Mouse (Mus musculus) forebrain, embryonic 14.5 days (tissue): ENCODE results near the gene Abcc4. TPM values are rescaled to one million over a fixed set of nuclear protein-coding genes. Genes with fewer than 3 reads are reported as not detected.

Source experiments
- ATAC-seq: fragments of 200-750 bp; cut with Nextera tagmentation; 2 replicates; pipeline ENCODE4 v1.8.0; 2017; ENCODE audit warnings: mild to moderate bottlenecking, moderate library complexity
- DNase-seq: peaks from one replicate; pipeline ENCODE4 v3.0.0-alpha.2; 2015; ENCODE audit warnings: low spot score
- H3K27ac ChIP-seq: fragments of 300-500 bp; sonication (generic); 2 replicates; pipeline ENCODE4 v1.5.1; 2014; ENCODE audit warnings: low read depth, mild to moderate bottlenecking, control low read depth, low read length, moderate library complexity
- H3K27me3 ChIP-seq: fragments of 300-500 bp; sonication (generic); replicated peaks from 2 replicates; pipeline ENCODE4 v1.6.1; 2014; ENCODE audit warnings: low read length, control low read depth, mixed read lengths; ENCODE audit not compliant: control insufficient read depth, insufficient read depth
- H3K36me3 ChIP-seq: fragments of 300-500 bp; sonication (generic); 2 replicates; pipeline ENCODE4 v1.6.1; 2014; ENCODE audit warnings: low read length, control low read depth; ENCODE audit not compliant: control insufficient read depth, insufficient read depth
- H3K4me1 ChIP-seq: fragments of 300-500 bp; sonication (generic); 2 replicates; pipeline ENCODE4 v1.6.1; 2014; ENCODE audit warnings: antibody characterized with exemption, low read length, control low read depth; ENCODE audit not compliant: control insufficient read depth, insufficient read depth
- H3K4me2 ChIP-seq: fragments of 300-500 bp; sonication (generic); 2 replicates; pipeline ENCODE4 v1.6.1; 2014; ENCODE audit warnings: mild to moderate bottlenecking, control low read depth, low read length
- H3K4me3 ChIP-seq: fragments of 300-500 bp; sonication (generic); 2 replicates; pipeline ENCODE4 v1.5.1; 2014; ENCODE audit warnings: low read depth, low read length, control low read depth
- H3K9ac ChIP-seq: fragments of 300-500 bp; sonication (generic); 2 replicates; pipeline ENCODE4 v1.6.1; 2014; ENCODE audit warnings: mild to moderate bottlenecking, low read length, control low read depth, moderate library complexity
- H3K9me3 ChIP-seq: fragments of 300-500 bp; sonication (generic); replicated peaks from 2 replicates; pipeline ENCODE4 v1.6.1; 2016; ENCODE audit warnings: low read length, control low read depth, mixed read lengths; ENCODE audit not compliant: control insufficient read depth
- WGBS: fragments of 180-500 bp; shearing (Covaris S2); extraction: QIAGEN DNeasy Blood & Tissue Kit; methylation state at CpG from one replicate; pipeline ENCODE4 v1.1.7; 2014; 5-methylcytosine and 5-hydroxymethylcytosine counted together
- polyA plus RNA-seq: library from polyadenylated mRNA; unstranded; fragments of >200 nt; fragmentation: Nextera tagmentation; extraction: Ambion mirVana; gene quantifications from 2 replicates; pipeline ENCODE4 v1.2.1, GENCODE M21; 2014

The Abcc4 gene
- polyA plus RNA-seq, 1 experiment from 2014 or later, result 1.0 TPM

DNA sequence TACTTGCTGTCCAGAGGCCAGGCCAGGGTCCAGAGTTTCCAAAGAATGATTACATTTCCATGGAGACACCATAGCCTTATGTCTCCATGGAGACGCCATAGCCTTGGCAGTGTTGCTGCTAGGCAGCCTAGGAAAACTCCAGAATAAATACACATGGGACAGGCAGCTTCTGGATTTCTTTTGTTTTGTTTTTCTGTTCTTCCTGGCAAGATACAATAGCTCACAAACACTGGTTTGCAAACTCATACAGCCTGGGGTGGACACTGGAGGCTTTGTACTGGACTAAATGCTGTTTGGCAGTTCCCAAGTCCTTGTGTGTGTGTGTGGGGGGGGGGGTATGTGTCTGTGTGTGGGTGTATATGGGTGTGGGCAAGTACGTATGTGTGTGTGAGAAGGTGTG, 29.1 kb upstream of the Abcc4 start:
- Histone ChIP-seq H3K27me3 (no peaks in the 10 kb centered on the region), H3K4me1 (peaks cover 3% of the 10 kb centered on the region; the same call in 1 of the 2 replicates), H3K27ac (no peak overlapping the region), H3K9ac (no peak overlapping the region), H3K4me2 (no peak overlapping the region), H3K36me3 (no peaks in the 10 kb centered on the region), H3K9me3 (peaks cover 3% of the 10 kb centered on the region; the same call in 1 of the 2 replicates), H3K4me3 (no peak overlapping the region)
- ATAC-seq (peak; percentile 92), DNase-seq (peak; percentile 81)
- 32% methylated on average over 2 of the region's 2 CpGs for WGBS

DNA sequence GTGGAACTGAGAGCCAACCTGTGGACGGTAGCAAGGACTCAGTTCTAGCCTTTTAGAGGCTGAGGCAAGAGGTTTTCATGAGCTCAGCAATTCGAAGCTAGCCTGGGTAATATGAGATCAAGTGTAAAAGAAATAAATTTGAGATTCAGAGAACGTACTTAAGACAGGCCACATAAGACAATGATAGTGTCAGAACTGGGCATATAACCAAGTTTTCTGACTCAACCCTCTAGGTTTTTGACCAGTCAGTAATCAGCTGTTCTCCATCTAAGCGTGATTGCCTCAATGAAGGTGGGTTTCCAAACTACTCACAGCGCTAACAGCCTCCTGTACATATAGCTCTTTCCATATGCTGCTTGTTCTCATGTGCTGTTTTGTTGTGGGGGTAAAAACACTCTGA, 27.1 kb upstream of the Abcc4 start:
- H3K9me3 ChIP-seq, result no peaks in the 10 kb centered on the region
- H3K27me3 ChIP-seq, result no peaks in the 10 kb centered on the region
- WGBS, result 86% methylated on average over 5 of the region's 5 CpGs
- H3K36me3 ChIP-seq, result no peaks in the 10 kb centered on the region
- no peak for ATAC-seq
- peaks cover 3% of the 10 kb centered on the region; the same call in 1 of the 2 replicates for H3K4me1 ChIP-seq
- no peak for DNase-seq
- H3K4me2 ChIP-seq, result no peak overlapping the region
- H3K4me3 ChIP-seq, result no peak overlapping the region
- H3K9ac ChIP-seq, result no peak overlapping the region
- H3K27ac ChIP-seq, result no peak overlapping the region

DNA sequence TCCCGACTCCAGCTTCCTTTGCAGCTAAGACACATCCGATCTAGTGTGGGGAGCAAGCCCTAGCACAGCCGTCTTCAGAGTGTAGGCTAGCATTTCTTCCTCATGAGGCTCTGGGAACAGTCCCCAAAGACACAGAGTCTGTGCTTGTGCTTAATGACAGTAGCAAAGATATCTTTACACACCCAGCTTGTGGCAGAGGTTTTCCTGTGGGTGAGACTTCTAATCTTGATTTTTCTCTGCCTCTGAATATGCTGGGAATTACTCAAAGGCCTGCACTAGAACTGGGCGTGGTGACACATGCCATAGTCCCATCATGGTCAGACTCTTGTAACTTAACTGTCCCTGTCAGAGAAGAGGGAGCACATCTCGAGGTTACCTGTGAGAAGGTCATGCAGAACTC, 24.6 kb upstream of the Abcc4 start:
- Histone ChIP-seq H3K36me3 (no peaks in the 10 kb centered on the region), H3K4me1 (peaks cover 3% of the 10 kb centered on the region; the same call in 1 of the 2 replicates), H3K4me2 (no peak overlapping the region), H3K27ac (no peak overlapping the region), H3K9me3 (no peaks in the 10 kb centered on the region), H3K9ac (no peak overlapping the region), H3K4me3 (no peak overlapping the region), H3K27me3 (no peaks in the 10 kb centered on the region)
- no peak for DNase-seq
- ATAC-seq, result no peak
- WGBS, result 83% methylated on average over 5 of the region's 5 CpGs

DNA sequence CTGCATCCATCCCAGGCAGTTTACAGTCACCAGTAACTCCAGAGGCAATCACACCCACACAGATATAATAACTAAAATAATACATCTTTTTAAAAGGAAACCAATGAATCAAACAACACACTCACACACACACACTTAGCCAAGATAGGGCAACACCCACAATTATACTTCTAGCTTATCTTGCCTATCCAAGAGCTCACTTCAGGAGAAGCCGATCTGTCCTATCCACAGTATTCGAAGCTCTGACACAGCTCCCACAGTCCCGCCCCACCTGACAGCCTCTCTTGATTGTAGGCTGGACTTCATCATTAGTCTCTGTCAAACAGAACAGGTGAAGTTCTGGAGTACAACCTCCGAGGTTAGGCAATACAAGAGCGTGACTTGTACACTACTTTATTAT, 19.4 kb upstream of the Abcc4 start:
- no peak overlapping the region for H3K9ac ChIP-seq
- H3K27ac ChIP-seq, result no peak overlapping the region
- H3K27me3 ChIP-seq, result no peaks in the 10 kb centered on the region
- no peaks in the 10 kb centered on the region for H3K36me3 ChIP-seq
- ATAC-seq (no peak), DNase-seq (no peak)
- 91% methylated on average over 5 of the region's 5 CpGs for WGBS
- no peaks in the 10 kb centered on the region for H3K4me1 ChIP-seq
- H3K4me2 ChIP-seq, result no peak overlapping the region
- H3K9me3 ChIP-seq, result no peaks in the 10 kb centered on the region
- no peak overlapping the region for H3K4me3 ChIP-seq

DNA sequence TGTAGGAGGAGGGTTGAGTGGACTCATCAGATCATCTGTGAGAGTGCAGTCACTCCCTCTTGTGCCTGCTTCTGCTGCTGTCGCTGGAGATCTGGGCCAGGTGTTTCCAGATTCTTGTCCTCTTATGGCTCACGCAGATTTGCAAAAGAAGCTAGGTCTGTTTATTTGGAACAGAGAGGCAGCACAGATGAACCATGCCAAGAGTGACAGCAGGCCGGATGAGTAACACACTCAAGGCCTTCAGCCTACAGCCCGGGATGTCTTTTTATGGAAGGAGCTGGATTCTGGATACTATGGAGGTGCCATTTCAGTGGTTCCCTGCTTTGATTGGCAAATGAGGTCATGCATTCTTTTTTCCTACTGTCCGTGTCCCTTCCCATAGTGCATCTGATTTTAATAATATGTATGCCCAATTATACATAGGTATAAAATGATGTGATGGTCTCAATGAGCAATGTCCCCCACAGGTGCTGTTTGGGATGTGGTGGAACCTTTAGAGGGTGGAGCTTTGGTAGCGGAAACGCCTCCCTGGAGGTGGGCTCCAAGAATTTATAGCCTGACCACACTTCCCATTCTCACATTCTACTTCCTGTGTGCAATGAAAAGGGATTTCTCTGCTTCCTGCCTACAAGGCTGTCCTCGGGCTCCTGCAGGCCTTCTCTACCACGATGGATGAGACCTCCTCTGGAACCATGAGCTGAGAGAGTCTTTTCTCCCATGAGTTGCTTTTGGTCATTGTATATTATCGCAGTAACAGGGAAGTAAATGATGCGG, 18.1 kb upstream of the Abcc4 start:
- DNase-seq (no peak), ATAC-seq (no peak)
- Histone ChIP-seq H3K9ac (no peak overlapping the region), H3K4me3 (no peak overlapping the region), H3K9me3 (no peaks in the 10 kb centered on the region), H3K4me1 (no peaks in the 10 kb centered on the region), H3K27me3 (no peaks in the 10 kb centered on the region), H3K4me2 (no peak overlapping the region), H3K36me3 (no peaks in the 10 kb centered on the region), H3K27ac (no peak overlapping the region)
- WGBS, result 91% methylated on average over 11 of the region's 11 CpGs

DNA sequence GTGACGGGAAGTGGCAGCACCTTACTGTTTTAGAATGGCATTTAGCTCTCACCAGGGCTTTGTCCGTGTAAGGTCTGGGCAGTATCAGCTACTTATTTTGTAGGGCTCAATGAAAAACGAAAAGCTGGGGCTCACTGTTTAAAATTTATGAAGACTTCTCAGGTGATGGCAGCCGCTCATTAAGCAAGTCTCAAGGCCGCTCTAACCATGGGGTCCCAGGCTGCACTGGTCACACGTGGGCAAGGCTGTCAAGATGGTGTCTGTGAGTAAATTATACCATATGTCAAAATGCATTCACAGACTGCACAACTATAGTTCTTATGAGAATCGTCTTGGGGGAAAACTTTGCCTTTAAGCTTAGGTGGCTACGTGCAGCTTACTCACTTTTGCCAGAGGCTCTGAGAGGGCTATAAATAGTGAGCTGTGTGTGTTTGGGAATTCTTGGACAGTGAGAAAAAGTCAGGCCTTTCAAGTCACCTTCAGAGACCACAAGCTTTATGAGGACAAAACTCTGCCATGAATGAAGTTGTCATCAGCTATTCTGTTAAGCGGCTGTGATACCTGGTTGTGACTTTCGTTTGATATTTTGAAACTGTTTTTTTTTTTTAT, 13.7 kb upstream of the Abcc4 start:
- ATAC-seq (no peak), DNase-seq (no peak)
- Histone ChIP-seq H3K4me3 (no peak overlapping the region), H3K27me3 (no peaks in the 10 kb centered on the region), H3K27ac (no peak overlapping the region), H3K36me3 (no peaks in the 10 kb centered on the region), H3K4me1 (no peaks in the 10 kb centered on the region), H3K9ac (no peak overlapping the region), H3K4me2 (no peak overlapping the region), H3K9me3 (no peaks in the 10 kb centered on the region)
- WGBS, result 60% methylated on average over 10 of the region's 10 CpGs

DNA sequence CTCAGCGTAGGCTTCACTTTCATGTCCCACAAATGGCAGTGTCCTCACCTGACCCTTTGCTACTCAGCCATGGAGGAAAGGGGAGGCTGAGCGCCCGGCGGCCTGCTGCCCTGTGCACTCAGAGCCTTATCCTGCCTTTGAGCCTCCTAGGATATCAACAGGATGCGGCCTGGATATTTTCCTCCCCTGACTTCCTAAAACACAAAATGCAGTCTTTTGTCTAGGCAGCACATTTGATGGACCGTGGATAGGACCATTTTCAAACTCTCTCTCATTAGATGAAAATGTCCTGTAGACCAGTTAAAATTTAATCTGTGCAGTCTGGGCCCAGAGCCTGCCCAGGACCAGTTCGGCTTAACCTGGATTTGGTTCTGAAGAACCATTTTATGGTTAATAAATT, 12.6 kb upstream of the Abcc4 start:
- no peaks in the 10 kb centered on the region for H3K4me1 ChIP-seq
- H3K27me3 ChIP-seq, result no peaks in the 10 kb centered on the region
- no peak overlapping the region for H3K4me3 ChIP-seq
- no peaks in the 10 kb centered on the region for H3K9me3 ChIP-seq
- ATAC-seq (no peak), DNase-seq (no peak)
- no peak overlapping the region for H3K27ac ChIP-seq
- H3K36me3 ChIP-seq, result no peaks in the 10 kb centered on the region
- H3K4me2 ChIP-seq, result no peak overlapping the region
- WGBS, result 83% methylated on average over 7 of the region's 7 CpGs
- no peak overlapping the region for H3K9ac ChIP-seq

DNA sequence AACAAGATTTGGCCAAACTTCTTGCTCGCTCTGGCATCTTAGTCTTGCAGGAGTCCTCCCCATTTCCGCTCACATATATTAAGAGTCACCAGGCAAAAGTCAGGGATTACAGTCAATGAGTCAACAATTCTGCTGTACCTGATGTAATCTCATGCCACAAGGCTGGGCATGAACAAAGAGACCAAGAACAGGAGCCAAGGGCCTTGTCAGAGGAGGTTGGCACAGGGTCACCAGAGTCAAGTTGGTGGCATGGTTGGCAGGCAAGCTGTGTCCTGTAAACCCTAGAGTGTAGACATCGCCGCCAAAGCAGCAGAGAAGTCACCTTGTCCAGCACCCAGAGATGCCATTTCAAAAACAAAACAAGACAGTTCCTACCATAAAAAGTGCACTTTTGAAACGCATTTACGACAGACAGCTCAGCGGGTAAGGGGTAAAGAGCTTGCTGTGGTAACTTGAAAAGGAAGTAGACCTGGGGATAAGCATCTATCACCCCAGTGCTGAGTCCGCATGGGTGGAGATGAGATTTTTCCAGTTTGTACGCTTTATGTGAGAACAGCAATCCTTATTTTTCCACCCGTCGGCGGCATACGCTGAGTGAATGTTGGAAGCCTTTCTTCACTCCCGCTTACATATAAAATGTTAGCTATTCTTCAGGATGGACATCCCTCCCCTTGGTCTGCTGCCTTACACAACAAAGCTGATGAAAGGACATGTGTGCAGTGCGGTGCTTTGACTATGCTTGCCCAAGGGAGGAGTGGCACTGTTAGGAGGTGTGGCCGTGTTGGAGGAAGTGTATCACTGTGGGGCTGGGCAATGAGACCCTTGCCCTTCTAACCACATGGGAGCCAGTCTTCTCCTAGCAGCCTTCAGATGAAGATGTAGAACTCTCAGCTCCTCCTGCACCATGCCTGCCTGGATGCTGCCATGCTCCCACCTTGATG, 10.6 kb upstream of the Abcc4 start:
- Histone ChIP-seq H3K4me1 (peaks cover 5% of the 10 kb centered on the region; the same call in 1 of the 2 replicates), H3K36me3 (no peaks in the 10 kb centered on the region)
- no peak for ATAC-seq

More for the DNA sequence above, 10.6 kb upstream of the Abcc4 start:
- H3K4me3 ChIP-seq, result no peak overlapping the region
- 91% methylated on average over 16 of the region's 16 CpGs for WGBS
- no peak overlapping the region for H3K27ac ChIP-seq
- H3K27me3 ChIP-seq, result no peaks in the 10 kb centered on the region
- H3K9me3 ChIP-seq, result no peaks in the 10 kb centered on the region
- no peak overlapping the region for H3K4me2 ChIP-seq
- DNase-seq, result no peak
- H3K9ac ChIP-seq, result no peak overlapping the region
